Mouse (Mus musculus): ENCODE data around the gene Lgi2. TPM values are rescaled to one million over a fixed set of nuclear protein-coding genes. Genes with fewer than 3 reads are reported as not detected.

Gene Lgi2
- total RNA-seq (2021) = 1 to 10 TPM; 6.2 to 6.6 TPM
- long read RNA-seq, experiment 1, full-length matches to known transcripts = 12 of 13 reads
- long read RNA-seq, experiment 1, partial matches to known transcripts = 0 of 13 reads
- long read RNA-seq, experiment 1, other reads (novel, unspliced or antisense) = 1 of 13 reads
- long read RNA-seq, experiment 2, full-length matches to known transcripts = 11 of 14 reads
- long read RNA-seq, experiment 2, partial matches to known transcripts = 0 of 14 reads
- long read RNA-seq, experiment 2, other reads (novel, unspliced or antisense) = 3 of 14 reads

DNA sequence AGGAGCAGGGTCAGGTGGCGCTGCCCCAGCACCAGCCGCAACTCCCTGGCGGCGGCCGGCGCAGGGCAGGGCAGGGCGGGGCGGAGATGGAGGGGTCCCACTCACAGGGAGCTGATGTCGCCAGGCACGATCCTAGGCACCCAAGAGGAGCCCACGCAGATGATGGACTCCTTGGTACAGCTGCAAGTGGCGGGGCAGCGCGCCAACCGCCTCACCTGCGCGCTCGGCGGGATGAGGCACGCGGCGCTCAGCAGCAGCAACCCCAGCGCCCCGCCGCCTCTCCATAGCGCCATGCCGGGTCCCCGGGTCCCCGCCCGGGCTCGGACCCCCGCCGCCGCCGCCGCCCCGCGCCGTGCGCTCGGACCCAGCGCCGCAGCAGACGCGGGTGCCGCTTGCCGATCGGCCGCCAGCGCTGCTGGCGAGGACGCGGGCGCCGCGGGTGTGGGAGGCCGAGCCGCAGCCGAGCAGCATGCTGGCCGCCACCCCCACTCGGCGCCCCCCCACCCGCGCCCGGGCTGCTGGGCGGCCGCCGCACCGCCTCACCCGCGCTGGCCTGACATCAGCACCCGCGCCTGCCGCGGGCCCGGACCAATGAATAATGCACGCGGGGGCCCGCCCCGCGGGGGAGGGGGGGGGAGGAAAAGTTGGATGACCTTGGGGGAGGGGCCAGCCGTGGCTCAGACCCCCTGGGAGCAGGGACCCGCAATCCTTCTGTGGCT lies at the start of gene Lgi2:
TSS of gene Lgi2 (minus strand) at position 650 of the 719 bp plus-strand sequence.
- DNase-seq = peak; percentile 53

DNA sequence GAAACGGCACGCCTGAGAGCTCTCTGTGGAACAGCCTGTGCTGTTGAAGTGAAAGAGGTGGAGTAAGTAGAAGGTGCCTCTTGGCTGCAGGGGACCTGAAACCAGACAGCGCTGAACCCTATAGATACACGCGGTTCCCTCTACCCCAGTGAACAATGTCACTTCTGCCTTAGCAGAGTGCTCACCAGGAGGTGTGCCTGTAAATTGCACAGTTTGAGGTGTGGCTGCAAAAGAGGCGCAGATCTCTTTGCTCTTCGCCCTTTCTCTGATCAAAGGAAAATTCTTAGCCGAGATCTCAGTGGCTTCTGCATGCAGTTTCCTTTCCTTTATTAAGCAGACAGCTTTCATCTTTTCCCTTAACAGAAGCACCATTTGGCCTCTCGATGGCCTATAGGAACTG lies 49.2 kb upstream of the Lgi2 start:
- no peak for DNase-seq

DNA sequence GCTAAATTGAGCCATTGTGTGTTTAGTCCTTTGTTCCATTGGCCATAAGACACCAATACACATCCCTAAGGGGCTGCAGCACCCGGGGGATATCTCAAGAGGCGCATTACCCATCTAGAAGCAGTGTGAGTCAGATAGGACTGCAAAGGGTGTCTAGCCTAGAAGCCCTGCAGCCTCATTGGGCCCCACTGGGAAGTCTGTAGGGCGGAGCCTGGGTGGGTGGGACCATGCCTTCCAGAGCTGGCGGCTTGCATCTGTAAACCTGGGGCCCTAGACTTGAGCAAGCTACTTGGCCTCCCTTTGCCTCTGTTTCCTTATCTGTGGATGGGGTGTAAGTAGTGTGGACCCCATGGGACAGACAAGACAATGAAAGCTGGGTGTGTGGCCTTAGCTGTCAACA lies 48.4 kb upstream of the Lgi2 start:
- DNase-seq = no peak

DNA sequence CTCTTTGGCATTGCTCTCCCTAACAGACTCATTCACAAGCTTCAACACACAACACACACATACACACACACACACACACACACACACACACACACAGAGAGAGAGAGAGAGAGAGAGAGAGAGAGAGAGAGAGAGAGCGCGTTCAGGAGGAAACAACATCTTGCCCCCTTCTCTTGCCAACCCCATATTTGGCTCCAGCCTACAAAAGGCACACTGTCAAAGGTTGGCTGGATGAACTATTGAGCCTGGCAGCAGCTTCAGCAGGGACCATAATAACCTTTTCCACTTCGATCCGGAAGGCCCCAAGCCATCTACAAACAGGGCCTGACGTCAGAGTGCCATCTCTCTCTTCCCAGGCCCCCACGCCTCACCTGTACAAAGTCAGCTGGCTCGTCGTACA lies 46.5 kb upstream of the Lgi2 start:
- no peak for DNase-seq

DNA sequence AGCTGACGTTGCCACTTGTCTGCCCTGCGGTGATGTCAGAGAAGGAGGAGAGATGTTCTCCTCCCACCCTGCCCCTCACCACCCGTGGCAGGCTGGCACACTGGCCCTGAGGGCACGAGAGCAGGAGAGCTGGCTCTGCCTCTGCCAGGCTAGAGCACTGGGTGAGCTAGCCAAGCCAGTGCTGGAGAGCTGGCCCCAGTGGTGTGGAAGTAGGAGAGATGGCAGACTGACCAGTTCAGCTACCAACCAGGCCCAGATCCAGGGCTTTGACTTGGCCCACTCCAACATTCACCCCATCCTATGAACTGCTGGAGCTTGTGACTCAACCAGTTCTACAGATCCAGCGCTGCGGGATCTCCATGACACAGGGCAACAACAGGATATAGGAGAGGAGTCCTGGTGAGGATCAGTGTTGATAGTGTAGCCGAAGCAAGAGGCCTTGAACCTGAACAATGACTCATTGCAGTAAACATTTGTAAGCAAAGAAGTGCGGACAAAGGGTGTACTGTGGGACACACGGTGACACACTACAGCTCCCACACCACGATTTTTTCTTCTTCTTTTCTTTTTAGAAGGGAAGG lies 45.1 kb upstream of the Lgi2 start:
- no peak for DNase-seq

DNA sequence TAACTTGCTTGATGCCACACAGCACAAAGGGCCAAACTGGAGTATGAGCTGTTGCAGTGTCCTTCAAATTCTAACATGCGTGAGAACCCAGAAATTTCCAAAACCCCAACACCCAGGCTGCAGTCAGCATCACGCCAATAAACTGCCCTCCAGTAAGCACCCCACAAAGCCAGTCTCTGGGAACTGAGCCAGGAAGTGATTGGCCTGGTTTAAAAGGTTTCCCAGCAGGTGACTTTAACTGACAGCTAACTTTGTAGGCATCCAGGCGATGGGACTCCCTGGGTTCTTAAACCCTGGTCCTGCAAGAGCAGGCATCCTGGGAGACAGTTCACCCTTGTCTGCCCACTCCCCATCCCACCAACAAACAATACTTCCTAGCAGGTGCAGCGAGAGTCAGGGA lies 44.0 kb upstream of the Lgi2 start:
- no peak for DNase-seq

DNA sequence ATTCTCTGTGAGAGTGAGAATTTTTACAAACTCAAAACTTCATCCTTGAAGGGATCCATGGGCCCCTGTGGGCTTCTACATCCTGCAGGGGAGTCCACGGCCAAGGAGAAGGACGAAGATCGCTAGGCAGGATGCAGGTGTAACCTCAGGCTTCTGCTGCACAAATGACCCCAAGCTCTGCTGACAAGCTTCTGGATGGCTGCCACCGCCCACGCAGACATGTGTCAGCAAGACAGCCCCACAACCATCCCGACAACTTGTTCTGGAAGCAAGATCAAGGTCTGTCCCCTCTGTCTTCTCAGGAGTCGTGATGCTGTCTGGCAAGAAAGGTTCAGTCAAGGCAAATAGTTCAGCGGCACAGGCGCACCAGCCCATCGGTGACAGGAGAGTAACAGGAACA lies 43.4 kb upstream of the Lgi2 start:
- DNase-seq = no peak

DNA sequence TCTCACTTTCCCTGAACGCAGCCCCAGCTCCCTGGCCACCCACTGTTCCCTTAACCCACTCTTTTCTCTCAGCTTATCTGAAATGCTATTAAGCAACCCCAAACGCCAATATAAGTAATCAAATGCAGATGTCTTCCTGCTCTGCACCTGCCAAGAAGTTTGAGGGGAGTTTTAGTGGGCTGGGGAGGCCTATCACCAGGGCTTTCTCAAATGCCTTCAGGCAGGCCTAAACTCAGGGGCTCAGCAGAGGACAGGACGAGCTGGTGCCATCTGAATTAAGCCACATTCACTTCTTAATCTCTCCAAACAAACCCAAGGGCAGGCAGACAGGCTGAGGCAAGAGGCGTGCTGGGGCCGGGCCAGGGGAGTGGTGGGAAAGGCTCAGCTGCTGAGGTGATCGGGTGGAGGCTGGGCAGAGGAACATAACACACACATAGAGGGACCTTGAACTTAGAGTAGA lies 38.4 kb upstream of the Lgi2 start:
- DNase-seq = no peak

DNA sequence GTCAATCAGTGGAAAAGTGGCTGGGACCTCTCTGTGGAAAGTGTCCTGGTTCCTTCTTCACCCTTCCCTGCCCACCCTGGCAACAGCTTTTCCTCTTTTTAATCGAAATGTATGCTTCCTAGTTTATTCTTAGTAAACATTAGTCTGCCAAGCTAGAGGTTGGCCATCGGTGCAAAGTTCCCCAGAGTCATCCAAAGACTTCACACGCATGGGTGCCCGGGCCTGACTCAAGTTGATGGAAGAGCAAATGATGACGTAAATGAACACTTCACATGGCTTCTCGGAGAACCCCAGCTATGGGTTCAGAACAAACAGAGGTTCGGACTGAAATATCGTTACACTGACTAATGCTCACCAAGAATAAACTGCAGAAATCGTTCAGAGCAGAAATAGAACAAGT lies 24.4 kb upstream of the Lgi2 start:
- DNase-seq = no peak

DNA sequence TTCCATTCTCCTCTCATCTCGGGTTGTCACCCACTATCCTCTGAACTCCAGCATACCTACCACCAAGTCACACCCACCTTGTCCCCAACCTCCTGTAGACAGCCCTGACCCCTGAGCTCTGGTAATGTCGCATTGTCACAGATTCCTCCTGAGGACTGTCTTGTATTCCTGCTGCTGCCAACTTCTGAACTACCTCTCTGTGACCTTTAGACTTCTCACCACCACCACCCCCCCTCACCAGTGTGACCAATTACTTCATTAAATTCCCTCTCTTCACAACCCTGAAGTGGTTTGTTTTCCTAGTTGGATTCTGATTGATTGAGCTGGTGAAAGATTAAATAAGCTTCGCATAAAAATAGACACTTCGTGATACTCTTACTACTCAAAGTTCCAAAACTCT lies 22.4 kb upstream of the Lgi2 start:
- no peak for DNase-seq

DNA sequence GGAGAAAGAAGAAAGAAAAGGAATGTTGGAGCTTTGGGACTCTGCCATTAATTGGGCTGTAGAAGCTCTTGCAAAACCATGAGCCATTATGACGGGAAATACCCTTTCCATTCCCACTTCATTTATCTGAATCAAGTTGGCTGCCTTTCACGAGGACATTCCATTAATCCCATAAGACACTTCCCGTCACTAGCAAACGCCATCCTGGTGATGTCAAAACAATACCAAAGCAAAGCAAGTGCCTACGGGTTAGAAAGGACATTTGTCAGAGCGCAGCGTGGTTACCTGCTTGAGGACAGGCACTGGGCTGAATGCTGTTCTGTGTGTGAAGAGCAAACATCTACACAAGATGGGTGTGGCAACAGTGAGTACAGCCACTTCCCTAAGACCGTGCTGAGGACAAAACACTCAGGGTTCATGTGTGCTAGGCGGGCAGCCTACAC lies 21.1 kb upstream of the Lgi2 start:
- DNase-seq = no peak

DNA sequence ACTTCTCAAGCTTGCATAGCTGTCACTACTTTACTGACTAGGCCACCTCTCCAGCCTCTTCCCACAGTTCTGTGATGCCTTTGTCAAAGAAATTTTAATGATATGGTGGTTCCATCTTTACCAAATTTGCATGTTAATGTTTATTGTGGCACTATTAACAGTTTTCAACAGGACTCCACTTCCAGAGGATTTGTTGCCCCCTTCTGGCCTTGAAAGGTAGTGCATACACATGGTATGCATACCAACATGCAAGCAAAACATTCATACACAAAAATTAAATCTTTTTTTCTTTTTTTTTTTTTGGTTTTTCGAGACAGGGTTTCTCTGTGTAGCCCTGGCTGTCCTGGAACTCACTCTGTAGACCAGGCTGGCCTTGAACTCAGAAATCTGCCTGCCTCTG lies 6.3 kb upstream of the Lgi2 start:
- DNase-seq = no peak

DNA sequence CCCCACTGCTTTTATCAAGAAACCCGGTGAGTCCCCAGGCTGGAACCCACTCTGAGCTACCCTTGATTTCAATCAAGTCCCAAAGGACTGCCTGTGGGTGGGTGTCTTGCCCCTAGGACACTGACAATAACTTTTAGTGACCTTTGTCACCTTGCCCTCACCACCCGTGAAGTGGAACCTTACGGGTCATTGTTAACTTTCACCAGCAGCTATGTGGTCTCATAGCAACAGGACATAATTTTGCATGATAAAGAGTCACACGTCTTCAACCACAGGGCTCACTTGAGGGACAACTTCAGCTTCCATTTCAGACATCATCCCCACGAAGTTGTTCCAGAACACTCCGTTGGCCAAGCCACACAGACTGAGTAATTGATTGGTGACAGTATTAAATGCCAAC lies 4.5 kb upstream of the Lgi2 start:
- no peak for DNase-seq

DNA sequence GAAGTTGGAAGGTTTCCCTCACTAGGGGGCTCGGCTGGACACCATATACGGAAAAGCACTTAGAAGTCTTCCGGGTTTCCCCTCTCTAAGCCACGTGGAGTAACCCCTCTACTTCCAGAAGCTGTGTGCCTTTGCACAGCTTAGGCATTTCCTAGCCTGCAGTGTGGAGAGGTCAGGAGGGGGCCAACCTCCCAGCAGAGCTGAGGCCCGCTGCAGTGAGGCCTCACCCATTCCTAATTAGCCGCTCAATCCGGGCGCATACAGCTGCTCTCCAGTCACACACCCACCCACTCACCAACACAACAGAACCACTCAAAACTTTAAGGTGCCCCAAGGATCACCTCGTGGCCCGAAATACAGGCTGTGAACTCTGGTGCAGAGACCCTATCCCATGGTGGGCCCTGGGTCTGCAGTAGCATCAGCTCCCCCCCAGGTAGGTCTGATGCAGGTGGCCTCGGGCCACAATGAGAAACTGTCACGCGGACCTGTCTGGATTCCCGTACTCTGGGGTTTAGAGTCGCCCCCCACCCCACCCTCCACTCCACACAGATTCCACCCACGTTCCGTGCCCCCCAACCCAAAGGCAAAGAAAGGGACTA lies 949 bp downstream of the Lgi2 start:
- no peak for DNase-seq

DNA sequence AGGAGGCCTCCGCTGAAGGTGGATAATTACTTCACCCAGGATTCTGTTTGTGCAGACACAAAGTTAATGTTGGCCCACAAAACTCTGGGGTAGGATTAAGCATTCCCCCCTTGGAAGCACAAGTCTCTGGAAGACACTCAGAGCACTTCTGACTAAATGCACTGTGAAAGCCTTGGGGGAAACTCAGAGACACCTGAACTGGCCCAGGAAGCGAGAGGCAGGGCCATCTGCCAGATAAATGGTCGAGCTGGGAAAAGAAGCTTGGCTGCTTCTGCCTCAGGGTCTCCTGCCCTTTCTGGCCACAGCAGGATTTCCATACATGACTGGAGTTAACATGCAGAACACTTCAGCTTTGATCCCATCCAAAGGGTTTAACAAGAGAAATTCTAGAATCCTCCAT lies 1.9 kb downstream of the Lgi2 start:
- no peak for DNase-seq

DNA sequence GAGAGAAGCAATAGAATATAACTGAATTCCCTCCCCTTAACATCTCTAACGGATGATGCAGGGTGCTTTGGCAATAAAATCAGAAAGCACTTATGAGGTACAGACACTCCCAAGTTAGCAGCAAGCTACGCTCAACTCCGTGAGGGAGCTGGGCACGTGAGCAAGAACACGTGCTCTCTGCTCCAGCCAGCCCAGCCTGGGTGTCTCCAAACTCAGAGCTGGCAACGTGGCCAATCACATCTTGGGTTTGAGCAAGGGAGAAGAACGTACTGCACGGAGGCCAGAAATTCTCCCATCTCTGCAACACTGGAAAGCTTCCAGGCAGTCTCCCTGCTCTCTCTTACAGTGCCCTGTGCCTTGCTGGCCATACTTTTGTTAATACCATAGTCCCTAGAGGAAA lies 6.0 kb downstream of the Lgi2 start:
- DNase-seq = no peak

DNA sequence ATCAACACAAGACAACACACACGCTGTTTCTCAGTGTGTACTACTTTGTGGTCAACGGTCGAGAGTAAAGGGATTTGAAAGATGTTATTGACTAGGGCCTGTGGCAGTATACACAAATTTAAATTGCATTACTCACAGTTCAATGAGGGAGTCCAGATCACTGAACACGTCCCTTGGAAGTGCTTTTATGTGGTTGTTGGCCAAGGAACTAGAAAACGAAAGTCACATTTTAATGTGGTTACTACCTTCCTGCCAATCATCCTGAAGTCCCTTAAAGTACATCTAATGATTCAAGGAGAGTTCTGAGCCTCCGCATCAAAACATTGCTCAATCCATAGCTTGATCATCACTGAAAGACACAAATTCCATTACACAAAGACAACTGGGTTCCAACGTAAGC lies 10.7 kb downstream of the Lgi2 start:
- DNase-seq = no peak

DNA sequence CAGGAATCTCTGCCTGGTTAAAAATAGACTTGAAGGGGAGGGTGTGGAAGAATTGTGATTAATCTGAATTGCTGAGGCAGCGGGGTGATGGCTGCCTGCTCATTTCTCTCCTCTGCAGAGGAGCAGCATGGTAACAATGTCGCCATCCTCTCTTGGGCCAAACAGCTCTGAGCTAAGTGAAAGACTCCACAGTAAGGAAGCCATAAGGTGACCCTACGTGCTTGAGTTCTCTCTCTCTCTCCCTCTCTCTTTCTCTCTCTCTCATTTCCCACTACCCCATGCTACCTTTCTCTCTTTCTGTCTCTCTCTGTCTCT lies 15.0 kb downstream of the Lgi2 start:
- no peak for DNase-seq

DNA sequence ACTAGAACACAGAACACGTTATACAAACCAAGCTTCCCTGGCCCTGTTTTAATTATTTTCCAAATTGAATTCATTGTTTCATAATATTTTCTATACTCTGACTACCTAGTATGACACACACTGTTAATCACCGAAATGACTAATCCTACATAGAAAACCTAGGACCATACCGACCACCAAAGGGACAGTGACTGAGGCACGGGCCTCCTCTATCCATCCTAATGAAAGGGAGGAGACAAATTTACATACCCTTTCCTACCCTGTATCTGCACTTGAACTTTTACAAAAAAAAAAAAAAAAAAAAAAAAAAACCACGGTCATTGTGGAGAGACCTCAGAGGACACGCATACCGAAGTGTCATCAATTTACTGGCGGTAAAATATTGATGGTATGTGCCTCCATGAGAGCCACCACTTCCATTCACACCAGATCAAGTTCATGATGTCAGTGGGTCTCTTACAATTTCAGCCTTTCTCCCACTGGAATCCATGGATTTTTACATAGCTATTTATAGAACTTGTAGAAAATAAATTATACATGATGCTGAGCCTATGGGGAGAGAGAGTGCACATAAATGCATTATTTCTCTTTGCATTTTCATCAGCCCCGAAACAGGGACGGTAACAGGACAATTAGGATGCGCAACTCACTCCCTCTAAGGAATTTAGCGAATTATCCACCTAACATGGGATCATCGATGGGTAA lies 15.5 kb downstream of the Lgi2 start:
- DNase-seq = no peak

DNA sequence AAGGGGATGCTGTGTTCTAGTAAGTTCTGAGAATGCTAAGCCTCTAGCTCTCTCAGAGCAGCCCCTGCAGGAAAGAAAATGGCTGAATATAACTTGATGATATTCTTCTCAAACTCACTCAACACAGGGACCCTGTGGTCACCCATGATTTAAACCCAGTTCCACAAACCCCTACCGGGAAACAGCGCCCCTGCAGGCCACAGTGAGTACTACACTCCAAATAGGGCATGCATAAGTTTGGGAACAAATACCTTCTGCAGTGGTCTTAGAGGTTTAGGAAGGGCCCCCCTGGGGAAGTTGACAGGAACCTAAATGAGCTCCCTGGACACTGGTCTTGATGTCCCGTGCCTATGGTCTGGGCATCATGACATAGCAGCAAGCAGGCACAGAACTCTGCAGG lies 19.3 kb downstream of the Lgi2 start:
- DNase-seq = peak; percentile 48

DNA sequence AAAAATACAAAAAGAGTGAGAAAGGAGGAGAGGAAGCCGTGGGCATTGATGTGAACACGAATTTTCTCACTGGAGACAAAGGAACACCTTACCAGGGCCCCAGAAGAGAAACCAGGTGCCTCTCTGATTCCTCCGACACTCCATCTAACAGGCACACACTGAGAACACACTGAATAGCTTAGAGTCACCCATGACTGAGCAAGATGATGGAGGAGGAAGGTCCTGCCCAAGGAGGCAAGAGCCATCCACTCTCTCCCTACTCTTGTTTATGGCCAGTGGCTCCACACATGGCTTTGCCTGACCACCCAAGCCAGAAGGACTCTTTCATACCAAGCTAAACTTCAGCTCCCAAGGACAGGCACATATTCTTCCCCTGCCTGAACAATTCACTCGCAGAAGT lies 22.5 kb downstream of the Lgi2 start:
- no peak for DNase-seq

DNA sequence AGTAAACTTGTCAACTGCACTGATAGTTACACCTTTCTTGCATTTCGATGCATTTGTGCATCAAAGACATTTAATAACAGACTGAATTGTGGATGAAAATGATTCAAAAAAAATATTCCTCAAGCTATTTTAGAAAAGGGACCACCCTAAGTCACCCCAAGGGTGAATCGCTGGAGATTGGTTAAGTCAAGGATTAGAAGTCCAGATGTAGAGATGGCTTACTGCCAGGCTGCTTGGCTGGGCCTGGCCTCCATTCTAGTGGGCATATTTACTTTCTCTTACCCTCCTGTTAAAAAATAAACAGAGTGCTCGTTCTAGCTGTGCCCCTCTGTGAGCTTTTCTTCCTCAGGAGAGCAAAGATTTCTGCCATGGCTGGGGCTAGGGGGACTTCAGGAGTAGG lies 26.1 kb downstream of the Lgi2 start:
- no peak for DNase-seq

DNA sequence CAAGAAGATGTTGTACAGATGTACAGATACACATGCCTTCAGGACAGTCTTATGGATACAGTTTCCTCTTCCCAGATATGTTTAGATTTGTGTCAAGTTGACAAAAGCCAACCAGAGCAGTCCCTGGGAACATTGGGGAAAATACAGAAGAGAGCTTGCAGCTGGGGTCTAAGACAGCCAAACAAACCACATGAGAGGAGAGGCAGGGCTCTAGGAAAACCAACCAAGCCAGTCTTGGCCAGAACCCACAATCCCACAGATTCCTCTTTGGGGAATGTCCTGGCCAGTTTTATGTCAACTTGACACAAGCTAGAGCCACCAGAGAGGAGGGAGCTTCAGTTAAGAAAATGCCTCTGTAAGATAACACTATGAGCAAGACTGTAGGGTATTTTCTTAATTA lies 26.8 kb downstream of the Lgi2 start:
- no peak for DNase-seq

Data from gastrocnemius, postnatal 10 days (tissue).